Mouse (Mus musculus): ENCODE measurements around the gene Nell2. TPM values are rescaled to one million over a fixed set of nuclear protein-coding genes. Genes with fewer than 3 reads are reported as not detected.

The Nell2 gene
- polyA plus RNA-seq, 1 experiment from 2014 or later = 0.17 TPM

- Histone ChIP-seq H3K4me1 (ENCODE audit: insufficient read depth, low read depth, low read length) (no peaks in the 10 kb centered on the region), H3K27me3 (replicated peaks; ENCODE audit: insufficient read depth, low read length) (no peaks in the 10 kb centered on the region), H3K36me3 (ENCODE audit: insufficient read depth, low read length) (no peaks in the 10 kb centered on the region), H3K9ac (replicated peaks; ENCODE audit: low read depth) (no peak overlapping the region), H3K4me3 (ENCODE audit: low read depth, low read length) (no peak overlapping the region), H3K9me3 (ENCODE audit: low read length) (no peaks in the 10 kb centered on the region), H3K27ac (ENCODE audit: low read length) (no peak overlapping the region), H3K4me2 (replicated peaks; ENCODE audit: low read depth, low read length) (no peak overlapping the region)
- DNase-seq (ENCODE audit: low spot score) = no peak
- TF ChIP-seq EP300 (IDR thresholded peaks at IDR 0.05) = no peak
- TF ChIP-seq CTCF (IDR thresholded peaks at IDR 0.05) = no peak
- ATAC-seq = no peak
- 83% methylated on average over 13 of the region's 13 CpGs for WGBS
Observed at GRCm38 (mm10) chr15:95028862-95029486, 499.4 kb downstream of the Nell2 start.

Other genes starting within 250 kb of the Nell2 start
- not detected in 2 replicates for gene Dbx2, start 127.4 kb upstream of the Nell2 start, polyA plus RNA-seq (2015; fragmentation: Nextera tagmentation; extraction: Ambion mirVana)

All from lung, postnatal 0 days (tissue).